Mouse (Mus musculus) hindbrain, postnatal 0 days (tissue): Measurements from ENCODE around the gene Plet1. TPM values are rescaled to one million over a fixed set of nuclear protein-coding genes. Genes with fewer than 3 reads are reported as not detected.

Experiments
- ATAC-seq: fragments of 200-750 bp; cut with Nextera tagmentation; 2 replicates; pipeline ENCODE4 v1.8.0; 2017; ENCODE audit warnings: mild to moderate bottlenecking, moderate TSS enrichment, moderate library complexity
- DNase-seq: peaks from one replicate; pipeline ENCODE4 v3.0.0-alpha.2; 2015; ENCODE audit warnings: low spot score
- H3K27ac ChIP-seq: fragments of 300-500 bp; sonication (generic); 2 replicates; pipeline ENCODE4 v1.5.1; 2014; ENCODE audit warnings: mild to moderate bottlenecking
- H3K27me3 ChIP-seq: fragments of 300-500 bp; sonication (generic); 2 replicates; pipeline ENCODE4 v1.6.1; 2014; ENCODE audit warnings: low read length, mixed read lengths; ENCODE audit not compliant: insufficient read depth
- H3K36me3 ChIP-seq: fragments of 300-500 bp; sonication (generic); 2 replicates; pipeline ENCODE4 v1.6.1; 2014; ENCODE audit warnings: low read length, mixed read lengths; ENCODE audit not compliant: insufficient read depth
- H3K4me1 ChIP-seq: fragments of 300-500 bp; sonication (generic); 2 replicates; pipeline ENCODE4 v1.6.1; 2014; ENCODE audit warnings: antibody characterized with exemption, low read length, mixed read lengths; ENCODE audit not compliant: insufficient read depth
- H3K4me2 ChIP-seq: fragments of 300-500 bp; sonication (generic); 2 replicates; pipeline ENCODE4 v1.6.1; 2014; ENCODE audit warnings: low read depth, mild to moderate bottlenecking, low read length, moderate library complexity, mixed read lengths
- H3K4me3 ChIP-seq: fragments of 300-500 bp; sonication (generic); 2 replicates; pipeline ENCODE4 v1.5.1; 2014; ENCODE audit warnings: low read length
- H3K9ac ChIP-seq: fragments of 300-500 bp; sonication (generic); replicated peaks from 2 replicates; pipeline ENCODE4 v1.6.1; 2014; ENCODE audit warnings: mild to moderate bottlenecking, low read length, moderate library complexity, mixed read lengths
- H3K9me3 ChIP-seq: fragments of 300-500 bp; sonication (generic); 2 replicates; pipeline ENCODE4 v1.6.1; 2016; ENCODE audit warnings: low read length, mixed read lengths
- CTCF ChIP-seq: IDR thresholded peaks from 2 replicates; pipeline ENCODE4 v1.5.1; 2016; ENCODE audit warnings: antibody characterized with exemption, control low read depth, low read depth
- WGBS: fragments of 180-500 bp; shearing (Covaris S2); extraction: QIAGEN DNeasy Blood & Tissue Kit; methylation state at CpG from one replicate; pipeline ENCODE4 v1.1.7; 2014; 5-methylcytosine and 5-hydroxymethylcytosine counted together
- polyA plus RNA-seq: library from polyadenylated mRNA; unstranded; fragments of >200 nt; fragmentation: Nextera tagmentation; extraction: Ambion mirVana; gene quantifications from 2 replicates; pipeline ENCODE4 v1.2.1, GENCODE M21; 2015
- total RNA-seq: library from RNA; depleted of rRNA; stranded (reverse); fragments of >200 nt; gene quantifications from 2 replicates; pipeline ENCODE4 v1.2.3, GENCODE M21; 2014; rRNA removed

Plet1 gene
- total RNA-seq (0.37 TPM in 1 of 2 replicates, not detected in the other), polyA plus RNA-seq (0.86 and 1.0 TPM in 2 replicates)

DNA sequence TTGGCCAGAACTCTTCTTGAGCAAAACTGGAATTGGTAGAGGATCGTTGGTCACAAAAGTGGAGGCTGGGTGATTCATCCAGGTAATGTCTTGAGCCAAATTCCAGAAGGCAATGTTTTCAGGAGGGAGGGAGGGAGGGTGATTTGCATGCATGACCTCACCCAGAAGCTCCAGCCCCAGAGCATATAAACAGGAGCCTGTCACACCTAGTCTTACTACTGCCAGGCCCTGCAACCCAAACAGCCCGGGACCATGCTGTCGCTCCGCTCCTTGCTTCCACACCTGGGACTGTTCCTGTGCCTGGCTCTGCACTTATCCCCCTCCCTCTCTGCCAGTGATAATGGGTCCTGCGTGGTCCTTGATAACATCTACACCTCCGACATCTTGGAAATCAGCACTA lies at the start of gene Plet1:
Plet1 (plus strand) TSS at position 215 of the 400 bp plus-strand sequence.
- no peak for ATAC-seq
- Histone ChIP-seq H3K36me3 (no peaks in the 10 kb centered on the region), H3K9ac (no peak within 1 kb of the TSS), H3K4me3 (no peak within 1 kb of the TSS), H3K27ac (no peak within 1 kb of the TSS), H3K9me3 (no peaks in the 10 kb centered on the region), H3K4me1 (no peaks in the 10 kb centered on the region), H3K27me3 (no peaks in the 10 kb centered on the region), H3K4me2 (no peak within 1 kb of the TSS)
- WGBS: 86% methylated on average over 6 of the region's 6 CpGs
- no peak for DNase-seq
- TF ChIP-seq CTCF: no peak

DNA sequence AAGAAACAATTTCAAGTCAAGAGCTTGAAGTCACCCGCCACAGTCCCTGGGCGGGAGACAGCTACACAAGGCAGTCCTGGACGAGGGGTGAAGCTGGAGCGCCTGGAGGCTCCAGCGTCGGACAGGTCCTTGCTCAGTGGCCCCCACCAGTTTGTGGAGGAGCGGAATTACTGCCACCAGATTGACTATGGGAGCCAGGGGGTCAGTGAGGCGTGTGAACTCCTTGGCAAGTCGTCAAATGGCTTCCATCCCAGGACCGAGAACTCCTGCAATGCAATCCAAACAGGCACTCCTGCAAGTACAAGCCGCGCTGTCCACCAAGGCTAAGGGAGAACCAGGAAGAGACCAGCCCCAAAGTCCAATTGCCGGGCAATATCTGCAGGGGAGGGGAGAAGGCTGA lies 45.3 kb upstream of the Plet1 start:
- Histone ChIP-seq H3K27me3 (no peaks in the 10 kb centered on the region), H3K4me3 (no peak overlapping the region), H3K36me3 (no peaks in the 10 kb centered on the region), H3K27ac (peak overlapping the region; percentile 20; the same call in 1 of the 2 replicates), H3K4me1 (peaks cover 3% of the 10 kb centered on the region; the same call in 1 of the 2 replicates), H3K9me3 (no peaks in the 10 kb centered on the region), H3K4me2 (peak overlapping the region; percentile 34), H3K9ac (no peak overlapping the region)
- no peak for TF ChIP-seq CTCF
- peak; percentile 72 for ATAC-seq
- peak; percentile 84 for DNase-seq
- 27% methylated on average over 13 of the region's 13 CpGs for WGBS

DNA sequence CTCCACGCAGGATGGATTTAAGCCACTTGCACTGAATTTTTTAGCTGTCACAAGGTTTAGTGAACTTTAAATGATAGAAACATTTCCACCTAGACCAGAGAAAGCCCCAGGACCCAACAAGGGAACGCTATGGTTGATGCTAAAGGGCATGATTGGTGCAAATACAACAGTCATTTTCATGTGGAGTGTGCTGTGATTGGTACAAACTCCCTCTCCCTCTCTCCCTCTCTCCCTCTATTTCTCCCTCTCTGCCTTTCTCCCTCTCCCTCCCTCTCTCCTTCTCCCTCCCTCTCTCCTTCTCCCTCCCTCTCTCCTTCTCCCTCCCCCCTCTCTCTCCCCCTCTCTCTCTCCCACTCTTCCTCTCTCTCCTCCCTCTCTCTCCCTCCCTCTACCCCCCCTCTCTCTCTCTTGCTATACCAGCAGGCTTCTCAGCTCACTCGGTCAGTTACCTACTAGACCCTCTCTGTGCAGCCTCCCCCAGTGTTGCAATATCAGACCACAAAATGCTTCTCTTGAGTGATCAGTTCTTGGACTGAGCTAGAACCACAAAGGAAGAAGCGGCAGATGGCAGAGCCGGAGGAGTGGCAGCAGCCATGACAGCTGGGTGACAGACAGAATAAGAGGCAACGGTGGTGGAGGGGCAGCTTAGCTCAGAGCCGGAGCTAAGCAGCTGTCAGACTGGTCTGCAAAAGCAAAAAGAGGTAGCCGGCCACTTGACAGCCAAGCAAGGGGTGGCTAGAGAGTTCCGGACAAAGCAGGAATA lies 42.7 kb upstream of the Plet1 start:
- Histone ChIP-seq H3K9ac (peak overlapping the region; percentile 24; the same call in 1 of the 2 replicates), H3K36me3 (no peaks in the 10 kb centered on the region), H3K27me3 (no peaks in the 10 kb centered on the region), H3K27ac (peak overlapping the region; percentile 87), H3K4me1 (peaks cover 3% of the 10 kb centered on the region; the same call in 1 of the 2 replicates), H3K4me2 (peak overlapping the region; percentile 43), H3K9me3 (no peaks in the 10 kb centered on the region), H3K4me3 (peak overlapping the region; percentile 6; the same call in 1 of the 2 replicates)
- ATAC-seq (peak; percentile 83), DNase-seq (peak; percentile 82)
- 39% methylated on average over 9 of the region's 9 CpGs for WGBS
- no peak for TF ChIP-seq CTCF

DNA sequence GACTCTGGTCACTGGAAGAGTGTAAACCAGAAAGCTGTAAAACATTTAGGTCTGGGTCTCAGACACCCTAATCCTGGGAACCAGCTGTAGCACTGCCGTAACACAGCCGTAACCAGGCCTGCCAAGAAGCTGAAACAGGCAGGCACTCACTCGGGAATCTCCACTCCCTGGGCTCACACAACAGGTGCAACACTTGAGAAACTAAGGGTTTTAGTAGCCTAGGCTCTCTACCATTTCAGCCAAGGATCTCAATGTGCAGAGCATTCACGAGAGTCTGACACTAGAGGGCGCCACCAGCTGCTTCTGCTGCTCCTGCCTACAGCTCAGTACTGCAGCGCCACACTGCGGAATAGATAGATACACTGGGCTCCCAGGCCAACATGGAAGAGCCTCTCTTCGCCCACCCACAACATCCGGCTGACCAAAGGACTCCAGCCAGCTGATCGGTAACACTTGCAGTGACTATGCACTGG lies 42.0 kb upstream of the Plet1 start:
- H3K9ac ChIP-seq: peak overlapping the region; percentile 24; the same call in 1 of the 2 replicates
- DNase-seq (peak; percentile 96), ATAC-seq (peak; percentile 79)
- no peaks in the 10 kb centered on the region for H3K27me3 ChIP-seq
- no peaks in the 10 kb centered on the region for H3K9me3 ChIP-seq
- WGBS: 11% methylated on average over 10 of the region's 10 CpGs
- H3K4me3 ChIP-seq: peak overlapping the region; percentile 6; the same call in 1 of the 2 replicates
- H3K36me3 ChIP-seq: no peaks in the 10 kb centered on the region
- H3K27ac ChIP-seq: peak overlapping the region; percentile 87
- peak overlapping the region; percentile 43 for H3K4me2 ChIP-seq
- peak; percentile 100 for TF ChIP-seq CTCF
- H3K4me1 ChIP-seq: peaks cover 3% of the 10 kb centered on the region; the same call in 1 of the 2 replicates

DNA sequence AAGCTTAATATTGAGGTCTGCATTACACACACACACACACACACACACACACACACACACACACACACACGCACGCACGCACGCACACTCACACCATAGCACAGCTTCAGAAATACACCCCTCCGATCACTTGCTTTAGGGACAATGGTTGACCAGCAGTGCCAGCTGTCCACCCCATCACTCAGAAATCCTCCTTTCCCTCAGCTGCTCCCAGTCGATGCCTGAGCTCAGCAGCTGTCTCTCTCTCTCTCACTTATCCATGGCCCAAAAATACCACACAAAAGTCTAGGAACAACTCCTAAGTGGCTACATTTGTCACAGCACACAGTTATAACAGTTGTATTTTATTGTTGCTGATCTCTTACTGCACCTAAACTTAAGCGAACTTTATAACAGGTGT lies 36.7 kb upstream of the Plet1 start:
- WGBS: 87% methylated on average over 7 of the region's 7 CpGs
- Histone ChIP-seq H3K4me2 (no peak overlapping the region), H3K9ac (no peak overlapping the region), H3K9me3 (no peaks in the 10 kb centered on the region), H3K4me3 (no peak overlapping the region), H3K27me3 (no peaks in the 10 kb centered on the region), H3K36me3 (no peaks in the 10 kb centered on the region), H3K27ac (no peak overlapping the region), H3K4me1 (no peaks in the 10 kb centered on the region)
- TF ChIP-seq CTCF: no peak
- ATAC-seq (no peak), DNase-seq (no peak)

DNA sequence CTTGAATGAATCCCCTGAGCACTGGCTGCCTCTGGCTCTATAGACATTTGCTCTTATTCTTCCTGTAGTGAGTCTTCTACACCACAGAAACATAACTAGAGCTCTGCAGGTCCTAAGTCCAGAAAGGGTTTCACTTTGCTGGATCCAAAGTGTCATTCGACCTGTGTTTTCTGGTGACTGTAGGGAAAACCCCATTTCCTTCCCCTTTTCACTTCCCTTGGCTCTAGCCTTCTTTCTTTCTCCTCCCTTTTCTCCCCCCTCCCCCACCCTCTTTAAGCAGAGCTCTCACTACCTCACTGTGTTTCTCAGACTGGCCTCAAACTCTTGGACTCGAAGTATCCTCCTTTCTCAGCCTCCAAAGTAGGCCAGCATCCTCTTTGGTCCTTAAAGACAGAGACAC lies 34.8 kb upstream of the Plet1 start:
- Histone ChIP-seq H3K4me3 (no peak overlapping the region), H3K27me3 (no peaks in the 10 kb centered on the region), H3K4me1 (no peaks in the 10 kb centered on the region), H3K36me3 (no peaks in the 10 kb centered on the region), H3K9ac (no peak overlapping the region), H3K4me2 (no peak overlapping the region), H3K9me3 (no peaks in the 10 kb centered on the region), H3K27ac (no peak overlapping the region)
- ATAC-seq: no peak
- no peak for TF ChIP-seq CTCF
- DNase-seq: no peak
- 44% methylated on average over 2 of the region's 2 CpGs for WGBS
